Mouse (Mus musculus): ENCODE measurements at regions not wholly inside any gene's neighbourhood (a gene's known extent, or its start where the extent isn't known, plus 50 kb on each side); places are given as distances from the start of the nearest gene placed in this dataset.

DNA sequence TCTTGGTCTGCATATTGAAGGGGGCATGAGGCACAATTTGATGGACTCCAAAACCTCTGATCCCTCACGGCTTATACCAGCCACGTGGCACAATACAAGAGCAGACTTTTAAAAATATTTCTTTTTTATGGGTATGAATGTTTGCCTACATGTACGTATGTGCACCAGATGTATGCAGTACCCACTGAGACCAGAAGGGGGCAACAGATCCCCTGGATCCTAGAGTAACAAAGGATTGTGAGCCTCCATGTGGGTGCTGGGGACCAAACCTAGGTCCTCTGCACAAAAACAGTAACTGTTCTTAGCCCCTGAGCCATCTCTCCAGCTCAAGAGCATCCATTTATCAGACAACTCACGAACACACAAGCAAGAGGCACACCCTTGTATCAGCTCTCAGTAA lies 121.5 kb downstream of the Katnal1 start:
- TF ChIP-seq CTCF (IDR thresholded peaks at IDR 0.05; ENCODE audit: borderline replicate concordance, extremely low read depth, insufficient read depth, insufficient read length) (no peak), POLR2A (IDR thresholded peaks at IDR 0.05; ENCODE audit: borderline replicate concordance, extremely low read depth, insufficient read depth, insufficient read length, poor library complexity, severe bottlenecking) (no peak)

All from brain, embryonic 14.5 days (tissue).